Mouse (Mus musculus): ENCODE results near the gene Hoxb5.

DNA sequence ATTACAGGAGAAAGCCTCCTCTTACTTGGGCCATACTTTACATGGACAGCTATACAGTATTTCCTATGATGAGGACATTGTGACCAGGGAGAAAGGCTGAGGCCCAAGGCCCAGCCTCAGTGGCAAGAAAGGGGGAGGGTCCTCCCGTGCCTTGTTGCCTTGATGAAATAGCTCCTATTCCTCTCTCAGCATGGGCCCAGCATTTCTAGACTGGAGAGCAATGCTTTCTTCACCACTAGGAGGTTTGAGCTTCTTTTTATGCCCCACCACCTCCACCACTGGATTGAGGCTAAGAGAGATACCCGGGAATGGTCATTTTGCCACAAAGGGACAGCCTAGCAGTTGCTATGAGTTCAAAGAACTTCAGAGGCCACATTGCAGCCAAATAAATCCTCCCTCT lies 6.1 kb upstream of the Hoxb5 start:
- TF ChIP-seq CEBPB (IDR thresholded peaks at IDR 0.05; ENCODE audit: insufficient read depth, poor library complexity, severe bottlenecking) (no peak), USF1 (IDR thresholded peaks at IDR 0.05; ENCODE audit: low read depth) (no peak), POLR2A (IDR thresholded peaks at IDR 0.05; ENCODE audit: insufficient read length, low read depth) (no peak), POLR2AphosphoS2 (IDR thresholded peaks at IDR 0.05; ENCODE audit: insufficient read length, low read depth) (no peak), REST (IDR thresholded peaks at IDR 0.05; ENCODE audit: insufficient read depth, insufficient read length) (no peak), SRF (IDR thresholded peaks at IDR 0.05; ENCODE audit: control insufficient read depth, insufficient read length, low read depth) (no peak), TCF12 (IDR thresholded peaks at IDR 0.05; ENCODE audit: insufficient read depth, poor library complexity, severe bottlenecking) (no peak), E2F4 (IDR thresholded peaks at IDR 0.05; ENCODE audit: insufficient read depth) (no peak), TCF3 (IDR thresholded peaks at IDR 0.05; ENCODE audit: insufficient read length, low read depth) (no peak)

Measured in myocyte (in vitro differentiated cells).